Mouse (Mus musculus) C2C12 (cell line): ENCODE results near the gene Srek1. TPM values are rescaled to one million over a fixed set of nuclear protein-coding genes. Genes with fewer than 3 reads are reported as not detected.

Experiments
- H3K27me3 ChIP-seq: one replicate; pipeline ENCODE4 v1.6.1; 2011; ENCODE audit not compliant: control insufficient read depth, insufficient read depth, insufficient read length
- H3K36me3 ChIP-seq: one replicate; pipeline ENCODE4 v1.6.1; 2011; ENCODE audit not compliant: control insufficient read depth, insufficient read depth
- H3K4me3 ChIP-seq: one replicate; pipeline ENCODE4 v1.5.1; 2011; ENCODE audit warnings: mild to moderate bottlenecking, control low read depth; ENCODE audit not compliant: poor library complexity, insufficient read depth, severe bottlenecking
- H3K79me2 ChIP-seq: one replicate; pipeline ENCODE4 v1.6.1; 2011; ENCODE audit not compliant: control insufficient read depth, insufficient read depth
- H3K79me3 ChIP-seq: one replicate; pipeline ENCODE4 v1.6.1; 2011; ENCODE audit warnings: low read depth, control low read depth
- H3ac ChIP-seq: one replicate; pipeline ENCODE3; 2011; ENCODE audit warnings: low read depth; ENCODE audit not compliant: control insufficient read depth, insufficient read length
- CEBPB ChIP-seq: IDR thresholded peaks from one replicate; pipeline ENCODE4 v1.6.1; 2011; ENCODE audit warnings: low read depth, mild to moderate bottlenecking, control low read depth, moderate library complexity
- CTCF ChIP-seq: IDR thresholded peaks from one replicate; pipeline ENCODE4 v1.5.1; 2011; ENCODE audit not compliant: control insufficient read depth, insufficient read depth, insufficient read length
- FOSL1 ChIP-seq: IDR thresholded peaks from one replicate; pipeline ENCODE4 v1.8.0; 2011; ENCODE audit warnings: mild to moderate bottlenecking, low read length; ENCODE audit not compliant: poor library complexity, insufficient read depth, severe bottlenecking
- MAX ChIP-seq: IDR thresholded peaks from one replicate; pipeline ENCODE4 v1.6.1; 2011; ENCODE audit warnings: mild to moderate bottlenecking, control low read depth
- MYOD1 ChIP-seq: IDR thresholded peaks from one replicate; pipeline ENCODE4 v1.6.1; 2011; ENCODE audit warnings: low read depth; ENCODE audit not compliant: control insufficient read depth, insufficient read length
- MYOG ChIP-seq: IDR thresholded peaks from one replicate; pipeline ENCODE4 v1.6.1; 2011; ENCODE audit not compliant: control insufficient read depth, insufficient read length; ENCODE audit errors: extremely low read depth
- USF1 ChIP-seq: IDR thresholded peaks from one replicate; pipeline ENCODE4 v1.6.1; 2011; ENCODE audit warnings: low read depth, mild to moderate bottlenecking, control low read depth, moderate library complexity
- polyA plus RNA-seq: library from polyadenylated mRNA; unstranded; fragments of >200 nt; fragmentation: generic; extraction: Trizol; gene quantifications from one replicate; pipeline ENCODE4 v1.2.1, GENCODE M21; 2012; ENCODE audit warnings: missing spikeins

Srek1 gene
- polyA plus RNA-seq, 1 experiment: 9.1 TPM

- no peak for TF ChIP-seq FOSL1
- Histone ChIP-seq H3ac (no peak overlapping the region), H3K4me3 (no peak overlapping the region), H3K79me3 (peaks cover 18% of the 10 kb centered on the region), H3K79me2 (peaks cover 27% of the 10 kb centered on the region), H3K27me3 (no peaks in the 10 kb centered on the region), H3K36me3 (peaks cover 97% of the 10 kb centered on the region)
These were observed 28.7 kb downstream of the Srek1 start for GRCm38 (mm10) chr13:103745688-103746087.

GRCm38 (mm10) chr13:103745160-103745559, 29.2 kb downstream of the Srek1 start:
- peaks cover 24% of the 10 kb centered on the region for H3K79me2 ChIP-seq
- no peaks in the 10 kb centered on the region for H3K27me3 ChIP-seq
- peaks cover 13% of the 10 kb centered on the region for H3K79me3 ChIP-seq
- no peak for TF ChIP-seq MYOG
- TF ChIP-seq CEBPB: no peak
- no peak for TF ChIP-seq USF1
- no peak for TF ChIP-seq FOSL1
- no peak for TF ChIP-seq CTCF
- TF ChIP-seq MYOD1: no peak
- TF ChIP-seq MAX: no peak
- H3K36me3 ChIP-seq: peaks cover 96% of the 10 kb centered on the region
- H3ac ChIP-seq: no peak overlapping the region
- H3K4me3 ChIP-seq: no peak overlapping the region

DNA sequence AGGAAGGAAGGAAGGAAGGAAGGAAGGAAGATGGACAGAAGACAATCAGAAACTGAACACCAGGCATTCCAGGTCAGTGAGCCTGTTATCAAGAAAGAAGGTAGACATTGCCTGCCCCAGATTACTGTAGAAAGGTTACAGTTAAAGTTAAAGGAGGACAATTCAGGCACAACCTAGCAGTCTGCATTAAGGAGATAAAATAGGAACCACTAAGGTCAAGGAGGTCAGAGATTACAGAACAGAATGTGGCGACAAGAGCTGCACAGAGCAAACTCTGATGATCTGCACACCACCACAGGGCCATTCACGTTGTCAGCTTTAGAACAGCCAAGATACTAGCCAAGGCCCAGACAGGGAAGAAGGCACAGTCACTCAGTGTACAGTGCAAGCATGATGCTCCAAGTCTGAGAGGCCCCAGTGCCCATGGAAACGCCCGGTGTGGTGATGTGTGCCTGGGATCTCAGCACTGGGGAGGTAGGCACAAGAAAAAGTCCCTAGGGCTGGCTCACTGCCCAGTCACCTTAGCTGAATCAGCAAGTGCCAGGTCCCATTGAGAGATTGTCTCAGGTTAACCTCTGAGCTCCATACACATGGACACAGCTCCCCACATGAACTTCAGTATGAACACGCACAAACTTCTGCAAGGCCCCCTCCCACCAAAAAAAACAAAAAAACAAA, 38.9 kb downstream of the Srek1 start:
- no peaks in the 10 kb centered on the region for H3K27me3 ChIP-seq
- peaks cover 57% of the 10 kb centered on the region for H3K36me3 ChIP-seq
- H3K79me3 ChIP-seq: no peaks in the 10 kb centered on the region
- no peaks in the 10 kb centered on the region for H3K79me2 ChIP-seq
- TF ChIP-seq FOSL1: no peak
- TF ChIP-seq MYOG: no peak
- TF ChIP-seq USF1: no peak
- no peak for TF ChIP-seq MYOD1
- no peak for TF ChIP-seq CTCF
- TF ChIP-seq MAX: no peak
- no peak for TF ChIP-seq CEBPB
- H3ac ChIP-seq: no peak overlapping the region
- H3K4me3 ChIP-seq: no peak overlapping the region

DNA sequence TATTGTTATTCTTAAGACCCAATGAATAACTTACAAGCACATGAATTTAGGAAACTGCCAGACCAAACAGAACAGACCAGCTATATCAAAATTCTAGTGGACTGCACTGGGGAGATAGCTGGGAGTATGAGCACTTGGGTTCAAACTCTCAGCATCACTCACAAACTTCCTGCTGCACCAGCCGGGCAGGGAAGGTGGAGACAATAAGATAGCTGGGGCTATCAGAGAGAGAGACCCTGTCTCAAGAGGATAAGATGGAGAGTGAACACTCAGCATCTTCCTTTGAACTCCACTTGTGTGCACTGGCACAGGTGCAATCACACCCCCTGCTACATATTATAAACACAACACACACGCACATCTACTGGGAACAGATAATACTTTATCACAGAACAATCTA, 47.5 kb downstream of the Srek1 start:
- H3K4me3 ChIP-seq: no peak overlapping the region
- no peaks in the 10 kb centered on the region for H3K27me3 ChIP-seq
- H3K36me3 ChIP-seq: peaks cover 6% of the 10 kb centered on the region
- H3K79me3 ChIP-seq: no peaks in the 10 kb centered on the region
- H3ac ChIP-seq: no peak overlapping the region
- no peak for TF ChIP-seq FOSL1
- TF ChIP-seq CTCF: no peak
- TF ChIP-seq MYOD1: no peak
- TF ChIP-seq CEBPB: no peak
- TF ChIP-seq USF1: no peak
- no peak for TF ChIP-seq MAX
- no peak for TF ChIP-seq MYOG
- H3K79me2 ChIP-seq: no peaks in the 10 kb centered on the region

- Histone ChIP-seq H3K79me3 (no peaks in the 10 kb centered on the region), H3K4me3 (no peak overlapping the region), H3K27me3 (no peaks in the 10 kb centered on the region), H3K36me3 (no peaks in the 10 kb centered on the region), H3K79me2 (no peaks in the 10 kb centered on the region), H3ac (no peak overlapping the region)
- no peak for TF ChIP-seq MAX
- TF ChIP-seq USF1: no peak
- TF ChIP-seq MYOG: no peak
These were observed 62.9 kb downstream of the Srek1 start for GRCm38 (mm10) chr13:103711406-103712025.

GRCm38 (mm10) chr13:103710359-103710781, 64.0 kb downstream of the Srek1 start:
- H3K4me3 ChIP-seq: no peak overlapping the region
- no peak overlapping the region for H3ac ChIP-seq
- H3K27me3 ChIP-seq: no peaks in the 10 kb centered on the region
- H3K79me3 ChIP-seq: no peaks in the 10 kb centered on the region
- no peaks in the 10 kb centered on the region for H3K36me3 ChIP-seq
- H3K79me2 ChIP-seq: no peaks in the 10 kb centered on the region
- TF ChIP-seq CTCF: no peak
- TF ChIP-seq CEBPB: no peak
- TF ChIP-seq FOSL1: no peak
- TF ChIP-seq MAX: no peak
